Mouse (Mus musculus) right cerebral cortex, adult 2 months (tissue): Measurements from ENCODE around the gene Dcaf12l2.
A peak's percentile ranks its signal among the peaks of the same experiment; 100 is the strongest.

Source experiments
- DNase-seq, 2 experiments: peaks; one replicate each; pipeline ENCODE4 v3.0.0; 2021 to 2022; ENCODE audit warnings: low spot score in 2 of 2

Dcaf12l2 gene

GRCm38 (mm10) chrX:44367646-44368521 is at the start of gene Dcaf12l2:
Dcaf12l2 (minus strand) TSS chrX:44368342.
- DNase-seq, result peak; percentile 10 to 30

GRCm38 (mm10) chrX:44367280-44367645 is 879 bp downstream of the Dcaf12l2 start:
- DNase-seq, result peak in 1 of 2 experiments; percentile 1
